Mouse (Mus musculus) subcutaneous adipose tissue, adult 2 months (tissue): ENCODE measurements around the gene Cav2. TPM values are rescaled to one million over a fixed set of nuclear protein-coding genes. Genes with fewer than 3 reads are reported as not detected.

Source experiments
- polyA plus RNA-seq: library from polyadenylated mRNA; depleted of rRNA; stranded (reverse); fragments of >200 nt; gene quantifications from 2 replicates; pipeline ENCODE4 v1.2.3, GENCODE M21; 2012; ENCODE audit warnings: low replicate concordance; rRNA removed

Cav2 gene
- polyA plus RNA-seq: 153 and 554 TPM in 2 replicates

DNA sequence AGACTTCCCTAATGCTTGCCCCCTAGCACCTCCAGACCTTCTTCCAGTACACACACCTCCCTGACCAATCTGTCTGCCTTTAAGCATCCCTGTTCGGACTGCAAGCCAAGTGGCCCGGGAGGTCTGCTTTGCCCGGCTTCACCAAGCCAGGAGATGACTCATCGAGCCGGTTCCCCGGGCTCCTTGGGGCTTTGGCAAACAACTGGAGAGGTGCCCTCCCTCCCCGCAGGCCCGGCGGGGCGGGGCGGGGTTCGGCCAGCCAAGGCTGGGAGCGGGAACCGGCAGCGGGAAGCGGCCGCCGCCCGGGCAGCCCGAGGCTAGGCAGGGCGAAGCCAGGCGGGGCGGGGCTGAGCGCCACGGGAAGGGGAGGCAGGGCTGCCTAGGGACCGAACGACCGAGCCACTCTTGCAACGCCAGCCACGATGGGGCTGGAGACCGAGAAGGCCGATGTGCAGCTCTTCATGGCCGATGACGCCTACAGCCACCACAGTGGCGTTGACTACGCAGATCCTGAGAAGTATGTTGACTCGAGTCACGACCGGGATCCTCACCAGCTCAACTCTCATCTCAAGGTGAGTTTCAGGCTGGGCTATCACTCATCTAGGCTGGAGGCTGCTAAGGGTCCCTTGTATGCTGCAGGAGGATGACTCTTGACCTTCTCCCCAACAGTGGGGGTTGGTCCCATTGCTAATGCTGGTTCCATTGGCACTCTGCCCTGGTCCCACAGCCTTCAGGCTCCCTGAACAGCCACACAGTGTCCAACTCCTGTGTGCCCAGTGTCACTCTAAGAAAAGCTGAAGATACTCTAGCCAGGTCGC, at the start of gene Cav2:
TSS of gene Cav2 (plus strand) at position 247 of the 818 bp plus-strand sequence.

DNA sequence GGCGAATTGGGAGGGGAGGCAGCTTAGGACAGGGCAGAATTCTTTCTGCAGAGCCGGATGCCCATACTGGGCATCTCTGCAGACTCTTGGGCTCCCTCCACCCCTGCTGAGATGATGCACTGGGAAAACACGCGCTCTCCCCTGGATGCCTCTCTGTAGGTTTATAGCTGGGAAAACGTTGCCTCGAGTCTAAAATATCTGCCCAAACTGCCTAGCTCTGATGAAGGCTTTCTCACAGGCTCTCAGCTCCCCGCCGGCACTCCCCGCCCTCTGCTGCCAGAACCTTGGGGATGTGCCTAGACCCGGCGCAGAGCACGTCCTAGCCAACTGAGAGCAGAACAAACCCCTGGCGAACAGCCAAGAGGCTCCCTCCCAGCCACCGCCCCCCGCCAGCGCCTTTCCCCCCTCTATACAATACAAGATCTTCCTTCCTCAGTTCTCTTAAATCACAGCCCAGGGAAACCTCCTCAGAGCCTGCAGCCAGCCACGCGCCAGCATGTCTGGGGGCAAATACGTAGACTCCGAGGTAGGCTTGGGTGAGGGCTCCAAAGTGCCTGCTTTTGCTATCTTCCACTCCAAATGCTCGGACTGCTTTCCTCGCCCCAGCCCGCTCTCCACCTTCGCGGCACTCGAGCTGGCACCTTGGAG, 25.1 kb downstream of the Cav2 start, which contains the start of gene Cav1:
TSS of gene Cav1 (plus strand) at position 382 of the 648 bp plus-strand sequence.

Other genes starting within 250 kb of the Cav2 start
- 10.9 and 139 TPM in 2 replicates for gene Tes, start 216.0 kb upstream of the Cav2 start, polyA plus RNA-seq
- gene Cav1, start 25.1 kb downstream of the Cav2 start, polyA plus RNA-seq: 2,064 and 5,190 TPM in 2 replicates
- 12.6 and 13.2 TPM in 2 replicates for gene Met, start 182.6 kb downstream of the Cav2 start, polyA plus RNA-seq